Mouse (Mus musculus): Measurements from ENCODE around the gene Pde1b.

- no peak for TF ChIP-seq EP300 (IDR thresholded peaks at IDR 0.05; ENCODE audit: low read depth)
- TF ChIP-seq CTCF (IDR thresholded peaks at IDR 0.05; ENCODE audit: low read depth) = no peak
Measured at GRCm38 (mm10) chr15:103540646-103541045, 37.8 kb downstream of the Pde1b start.
